Mouse (Mus musculus) heart, adult 2 months (tissue): ENCODE measurements around the gene Aldh1l1.

Experiments used
- CTCF ChIP-seq: fragments of 200-600 bp; IDR thresholded peaks from 2 replicates; pipeline ENCODE4 v1.8.1; 2022; ENCODE audit warnings: antibody characterized with exemption, mild to moderate bottlenecking, moderate library complexity
- POLR2A ChIP-seq: fragments of 200-500 bp; IDR thresholded peaks from 2 replicates; pipeline ENCODE4 v1.6.1; 2011; ENCODE audit warnings: mild to moderate bottlenecking, low read depth, low read length, control low read depth; ENCODE audit not compliant: insufficient read depth

GRCm38 (mm10) chr6:90532575-90533190 is 46.5 kb downstream of the Aldh1l1 start:
- TF ChIP-seq CTCF (no peak), POLR2A (no peak)
